Mouse (Mus musculus) kidney, postnatal 36 days (tissue): ENCODE data around the gene Atp5c1.

ENCODE experiments used
- DNase-seq, 2 experiments: peaks; one replicate each; pipeline ENCODE4 v3.0.0; 2021 to 2022; ENCODE audit warnings: mixed read lengths in 2 of 2

Gene Atp5c1

GRCm38 (mm10) chr2:10049456-10049855 lies 30.9 kb downstream of the Atp5c1 start:
- DNase-seq: no peak

- peak; percentile 95 to 98 for DNase-seq
These were observed 31.8 kb downstream of the Atp5c1 start, which contains the start of gene Taf3 for GRCm38 (mm10) chr2:10048461-10048860. Gene Taf3 (minus strand): TSS chr2:10048596.

- DNase-seq: peak; percentile 35 to 59
These were observed 32.4 kb downstream of the Atp5c1 start for GRCm38 (mm10) chr2:10047758-10048436.

GRCm38 (mm10) chr2:10034976-10035375 lies 45.3 kb downstream of the Atp5c1 start:
- DNase-seq: no peak

- no peak for DNase-seq
These were observed 46.6 kb downstream of the Atp5c1 start for GRCm38 (mm10) chr2:10033684-10034083.

- no peak for DNase-seq
These were observed 50.6 kb downstream of the Atp5c1 start for GRCm38 (mm10) chr2:10029755-10030154.

GRCm38 (mm10) chr2:10024264-10024663 lies 56.0 kb downstream of the Atp5c1 start:
- no peak for DNase-seq

- DNase-seq: peak in 1 of 2 experiments; percentile 34
These were observed 59.0 kb downstream of the Atp5c1 start for GRCm38 (mm10) chr2:10021296-10021695.

- DNase-seq: no peak
These were observed 65.2 kb downstream of the Atp5c1 start for GRCm38 (mm10) chr2:10014951-10015635.

GRCm38 (mm10) chr2:10010263-10010909 lies 69.9 kb downstream of the Atp5c1 start:
- DNase-seq: peak; percentile 17 to 30

- no peak for DNase-seq
These were observed 70.5 kb downstream of the Atp5c1 start for GRCm38 (mm10) chr2:10009671-10010254.

GRCm38 (mm10) chr2:10008593-10008992 lies 71.7 kb downstream of the Atp5c1 start:
- DNase-seq: no peak
